Mouse (Mus musculus): ENCODE measurements around the gene Dhx34.

- TF ChIP-seq CTCF (IDR thresholded peaks at IDR 0.05; ENCODE audit: control insufficient read depth, insufficient read depth, insufficient read length) (no peak), MYOG (IDR thresholded peaks at IDR 0.05; ENCODE audit: control insufficient read depth, extremely low read depth, insufficient read length) (no peak), CEBPB (IDR thresholded peaks at IDR 0.05; ENCODE audit: low read depth) (no peak), MAX (IDR thresholded peaks at IDR 0.05) (no peak), MYOD1 (IDR thresholded peaks at IDR 0.05; ENCODE audit: control insufficient read depth, insufficient read length, low read depth) (no peak), USF1 (IDR thresholded peaks at IDR 0.05; ENCODE audit: low read depth) (no peak), FOSL1 (IDR thresholded peaks at IDR 0.05; ENCODE audit: insufficient read depth, low read length, poor library complexity, severe bottlenecking) (no peak)
Measured at GRCm38 (mm10) chr7:16271139-16271538, 49.3 kb upstream of the Dhx34 start.
